In the genomic region with DNA sequence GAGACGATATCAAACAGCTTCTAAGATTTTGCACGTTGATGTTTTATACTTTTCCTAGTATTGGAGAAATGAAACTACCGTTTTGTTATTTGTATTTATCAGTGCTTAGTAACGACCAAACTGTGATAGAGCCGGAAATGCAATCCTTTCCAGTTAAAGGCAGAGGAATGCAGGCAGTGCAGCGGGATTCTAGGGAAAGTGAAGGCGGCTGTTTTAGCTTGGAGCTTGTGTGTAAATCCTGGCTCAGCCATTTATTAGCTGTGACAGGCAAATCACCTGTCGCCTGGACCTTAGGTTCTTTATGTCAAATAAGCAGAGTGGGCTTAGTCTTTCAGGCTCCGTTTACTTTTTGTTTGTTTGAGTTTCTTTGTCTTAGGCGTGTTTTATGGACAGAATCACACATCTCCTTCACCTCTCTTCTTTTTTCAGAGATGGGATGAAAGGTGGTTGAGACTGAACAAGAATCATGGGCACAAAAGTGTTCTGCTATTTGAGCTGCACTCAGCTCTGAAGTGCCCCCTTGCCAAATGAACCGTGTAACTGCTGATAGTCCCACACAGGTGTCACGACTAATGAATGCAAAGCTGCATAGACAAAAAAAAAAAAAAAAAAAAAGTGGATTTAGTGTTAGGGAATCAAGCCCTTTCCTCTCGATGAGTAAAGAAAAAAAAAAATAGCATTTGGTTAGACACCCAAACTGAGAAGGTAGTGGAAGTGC, we compare ENCODE assay signal across 8 mouse cellular contexts. TPM values are rescaled to one million over a fixed set of nuclear protein-coding genes. Genes with fewer than 3 reads are reported as not detected.
DNase-seq lines count a peak whose midpoint lies in the region; ATAC-seq and TF ChIP-seq lines count a peak whose summit lies in the region.

No protein-coding gene starts in this region.

- no peaks in the 10 kb centered on the region; the same call in 1 of the 2 replicates for H3K4me1 ChIP-seq in lung, adult 2 months (ENCODE audit: control insufficient read depth, insufficient read depth, low read length)
- peaks cover 8% of the 10 kb centered on the region; the same call in 1 of the 2 replicates for H3K4me1 ChIP-seq in kidney, postnatal 0 days (replicated peaks; ENCODE audit: insufficient read depth, low read length)
- H3K4me1 ChIP-seq in midbrain, embryonic 12.5 days, result peaks cover 28% of the 10 kb centered on the region

- H3K27me3 ChIP-seq in kidney, postnatal 0 days (ENCODE audit: insufficient read depth, low read length), result no peaks in the 10 kb centered on the region
- H3K27me3 ChIP-seq in midbrain, embryonic 12.5 days, result no peaks in the 10 kb centered on the region

- ATAC-seq in granulocyte monocyte progenitor cell, adult 5-6 weeks (replicated peaks; ENCODE audit: poor library complexity, severe bottlenecking), result peak; percentile 32
- no peak for ATAC-seq in kidney, postnatal 0 days (replicated peaks; ENCODE audit: low FRiP score, low read depth)
- ATAC-seq in midbrain, embryonic 12.5 days (ENCODE audit: low FRiP score, low read depth), result no peak

- H3K36me3 ChIP-seq in kidney, postnatal 0 days (ENCODE audit: insufficient read depth, low read length), result no peaks in the 10 kb centered on the region
- H3K36me3 ChIP-seq in midbrain, embryonic 12.5 days, result no peaks in the 10 kb centered on the region

- peak overlapping the region; percentile 96; the same call in 1 of the 2 replicates for H3K27ac ChIP-seq in kidney, postnatal 0 days
- no peak overlapping the region for H3K27ac ChIP-seq in midbrain, embryonic 12.5 days (replicated peaks)

- TF ChIP-seq POLR2A in lung, adult 2 months (IDR thresholded peaks at IDR 0.05; ENCODE audit: borderline replicate concordance, extremely low read depth, low read depth, low read length), result no peak

- H3K4me3 ChIP-seq in lung, adult 2 months (replicated peaks; ENCODE audit: extremely low read depth, low read depth, low read length), result peak overlapping the region; percentile 24
- H3K4me3 ChIP-seq in kidney, postnatal 0 days (replicated peaks; ENCODE audit: low read depth, low read length), result peak overlapping the region; percentile 85
- peak overlapping the region; percentile 65 for H3K4me3 ChIP-seq in midbrain, embryonic 12.5 days

- H3K9ac ChIP-seq in kidney, postnatal 0 days (ENCODE audit: low read depth, low read length), result peak overlapping the region; percentile 31; the same call in 1 of the 2 replicates
- H3K9ac ChIP-seq in midbrain, embryonic 12.5 days (replicated peaks), result peak overlapping the region; percentile 71; the same call in 1 of the 2 replicates

- WGBS in lung, adult 2 months, result 14% methylated on average over 13 of the region's 13 CpGs
- WGBS in kidney, postnatal 0 days, result 6% methylated on average over 13 of the region's 13 CpGs
- 3% methylated on average over 13 of the region's 13 CpGs for WGBS in midbrain, embryonic 12.5 days

- no peaks in the 10 kb centered on the region for H3K9me3 ChIP-seq in kidney, postnatal 0 days (replicated peaks; ENCODE audit: low read length)
- no peaks in the 10 kb centered on the region for H3K9me3 ChIP-seq in midbrain, embryonic 12.5 days

- no peak for TF ChIP-seq CTCF in lung, adult 2 months (IDR thresholded peaks at IDR 0.05; ENCODE audit: insufficient read depth, low read length)
- TF ChIP-seq CTCF in kidney, postnatal 0 days (IDR thresholded peaks at IDR 0.05; ENCODE audit: low read depth), result no peak

- intact Hi-C loops in left cerebral cortex, postnatal 14 days (cut with DNase I), result loop anchor here (5.0 kb wide), 1 partner anchor 39 kb away; the partner anchor contains the start of gene Psip1

- peak overlapping the region; percentile 93 for H3K4me2 ChIP-seq in kidney, postnatal 0 days (ENCODE audit: low read length)
- H3K4me2 ChIP-seq in midbrain, embryonic 12.5 days (replicated peaks), result peak overlapping the region; percentile 76

- no peak for DNase-seq in lung, adult 2 months
- no peak for DNase-seq in lung, postnatal 4 days
- peak; percentile 86 for DNase-seq in kidney, postnatal 0 days (ENCODE audit: low spot score)
- DNase-seq in urinary bladder, postnatal 14 days (ENCODE audit: low spot score), result no peak
- no peak for DNase-seq in left cerebral cortex, postnatal 14 days (ENCODE audit: low spot score in 2 of 2)
- DNase-seq in urinary bladder, postnatal 4 days (ENCODE audit: low spot score in 2 of 2), result no peak

RNA-seq across cellular contexts. Expression of gene Ccdc171, which starts 1.1 kb away (rescaled TPM):
- 0.81 and 1.5 TPM in 2 replicates for polyA plus RNA-seq in lung, adult 2 months (2012; rRNA removed)
- total RNA-seq in granulocyte monocyte progenitor cell, adult 5-6 weeks (2014; fragmentation: Nextera tagmentation), result 4.0 and 4.7 TPM in 2 replicates
- 7.3 and 14.4 TPM in 2 replicates for total RNA-seq in granulocyte monocyte progenitor cell, adult 5-6 weeks (2017)
- polyA plus RNA-seq in kidney, postnatal 0 days (2015; fragmentation: Nextera tagmentation; extraction: Ambion mirVana), result 2.4 and 2.5 TPM in 2 replicates
- polyA plus RNA-seq in midbrain, embryonic 12.5 days (2016; fragmentation: Nextera tagmentation; extraction: Ambion mirVana), result 6.3 and 6.4 TPM in 2 replicates
- total RNA-seq in left cerebral cortex, postnatal 14 days (2021), result 1 to 10 TPM; 1.7 to 2.4 TPM

RNA-seq across cellular contexts. Expression of gene Psip1, which starts 40.2 kb away (rescaled TPM):
- 18.0 and 24.0 TPM in 2 replicates for polyA plus RNA-seq in lung, adult 2 months (2012; rRNA removed)
- 83.2 and 91.2 TPM in 2 replicates for total RNA-seq in granulocyte monocyte progenitor cell, adult 5-6 weeks (2014; fragmentation: Nextera tagmentation)
- 138 and 162 TPM in 2 replicates for total RNA-seq in granulocyte monocyte progenitor cell, adult 5-6 weeks (2017)
- 104 and 105 TPM in 2 replicates for polyA plus RNA-seq in kidney, postnatal 0 days (2015; fragmentation: Nextera tagmentation; extraction: Ambion mirVana)
- 449 and 520 TPM in 2 replicates for polyA plus RNA-seq in midbrain, embryonic 12.5 days (2016; fragmentation: Nextera tagmentation; extraction: Ambion mirVana)
- 100 to 1,000 TPM; 182 to 200 TPM for total RNA-seq in left cerebral cortex, postnatal 14 days (2021)

Comparison
In these comparisons a context has a peak if more than half of its experiments do, and no peak if none do; other contexts are left out.
1. H3K4me3 ChIP-seq: peak in every context shown above with its lines; median percentile 85 in kidney, postnatal 0 days; 65 in midbrain, embryonic 12.5 days; 24 in lung, adult 2 months.